Mouse (Mus musculus): ENCODE measurements around the gene Acot11. TPM values are rescaled to one million over a fixed set of nuclear protein-coding genes. Genes with fewer than 3 reads are reported as not detected.

The Acot11 gene
- total and polyA plus RNA-seq, 3 experiments, result 2.3 to 6.8 (median 4.3) TPM

DNA sequence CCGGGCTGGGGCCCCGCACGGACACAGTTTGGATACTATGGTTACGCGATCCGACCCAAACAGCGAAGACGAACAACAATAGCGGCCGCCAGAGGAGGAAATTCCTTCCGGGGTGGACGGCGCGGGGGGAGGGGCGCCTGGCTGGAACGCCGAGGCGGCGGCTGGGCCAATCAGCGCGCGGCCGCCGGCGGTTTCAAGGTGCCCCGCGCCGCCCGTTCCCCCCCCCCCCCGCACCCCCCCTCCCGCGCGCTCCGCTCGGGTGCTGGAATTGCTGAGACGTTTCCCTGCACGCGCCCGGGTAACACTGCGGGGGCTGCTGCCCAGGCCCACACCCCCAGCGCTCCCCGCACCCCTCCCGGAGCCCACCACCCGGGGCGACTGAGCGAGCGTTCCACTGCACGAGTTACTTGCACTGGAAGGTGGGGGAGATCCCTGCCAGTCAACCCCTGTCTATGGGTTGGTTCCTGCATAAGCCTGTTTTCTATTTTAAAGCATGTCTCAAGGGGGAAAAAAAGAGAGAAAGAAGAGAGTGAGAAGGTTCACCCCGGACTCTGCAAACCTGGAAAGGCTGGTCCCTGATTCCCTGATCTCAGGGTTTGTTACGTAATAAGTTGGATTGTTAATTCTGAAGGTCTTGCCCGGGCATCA lies 35.3 kb upstream of the Acot11 start:
- in situ Hi-C loops (cut with MboI; ENCODE audit: low pct_ligation_motif_present, low pct_unique_long_range_greater_than_20kb, low sequenced_read_pairs) (loop anchor here (5.0 to 10.0 kb wide), 3 partner anchors 67 to 325 kb away; no protein-coding TSS in a partner anchor), dilution Hi-C loops (cut with MboI; ENCODE audit: extremely low pct_ligation_motif_present, extremely low pct_unique_long_range_greater_than_20kb, low sequenced_read_pairs) (no loop called here)
- no peak for TF ChIP-seq CTCF (conservative IDR thresholded peaks at IDR 0.05 in 1 of 2, IDR thresholded peaks at IDR 0.05 in 1 of 2; ENCODE audit: low read depth in 2 of 2, low read length in 2 of 2)
- TF ChIP-seq HCFC1 (IDR thresholded peaks at IDR 0.05; ENCODE audit: low read depth, low read length), result peak; percentile 52
- no peak for TF ChIP-seq USF2 (conservative IDR thresholded peaks at IDR 0.05; ENCODE audit: low read depth, low read length)
- TF ChIP-seq MAFK (IDR thresholded peaks at IDR 0.05; ENCODE audit: insufficient replicate concordance, low read length), result no peak
- no peak for TF ChIP-seq USF1 (IDR thresholded peaks at IDR 0.05; ENCODE audit: low read depth, low read length)
- TF ChIP-seq GABPA (IDR thresholded peaks at IDR 0.05; ENCODE audit: insufficient replicate concordance, low read depth, low read length), result no peak
- peak; percentile 62 for TF ChIP-seq MAZ (IDR thresholded peaks at IDR 0.05; ENCODE audit: low read depth, low read length)
- TF ChIP-seq RAD21 (IDR thresholded peaks at IDR 0.05; ENCODE audit: low read depth, low read length), result no peak
- TF ChIP-seq ETS1 (conservative IDR thresholded peaks at IDR 0.05; ENCODE audit: low read depth, low read length), result no peak; the same call in 1 of the 2 replicates
- peak; percentile 91 for TF ChIP-seq CHD2 (IDR thresholded peaks at IDR 0.05; ENCODE audit: low read length)
- TF ChIP-seq IRF4 (IDR thresholded peaks at IDR 0.05; ENCODE audit: low read depth, low read length), result peak; percentile 4; the same call in 1 of the 2 replicates
- no peak for TF ChIP-seq JUND (conservative IDR thresholded peaks at IDR 0.05; ENCODE audit: low read depth, low read length)
- peak; percentile 64; the same call in 1 of the 2 replicates for TF ChIP-seq ZNF384 (IDR thresholded peaks at IDR 0.05; ENCODE audit: low read depth, low read length)
- peak; percentile 66; the same call in 1 of the 2 replicates for TF ChIP-seq ZMIZ1 (IDR thresholded peaks at IDR 0.05; ENCODE audit: low read depth, low read length)
- no peak for TF ChIP-seq E2F4 (IDR thresholded peaks at IDR 0.05; ENCODE audit: insufficient replicate concordance, low read depth, low read length)
- no peak for TF ChIP-seq KAT2A (IDR thresholded peaks at IDR 0.05; ENCODE audit: insufficient replicate concordance, low read length)
- TF ChIP-seq NELFE (IDR thresholded peaks at IDR 0.05; ENCODE audit: low read depth, low read length), result 0 out of 2 replicates have a peak, but pooled peaks have one; percentile 21
- TF ChIP-seq EP300 (IDR thresholded peaks at IDR 0.05; ENCODE audit: low read length), result no peak
- TF ChIP-seq RCOR1 (conservative IDR thresholded peaks at IDR 0.05; ENCODE audit: low read depth, low read length), result no peak
- no peak for TF ChIP-seq MYC (IDR thresholded peaks at IDR 0.05; ENCODE audit: low read depth, low read length)
- TF ChIP-seq TBP (conservative IDR thresholded peaks at IDR 0.05; ENCODE audit: low read depth, low read length), result no peak
- no peak for TF ChIP-seq ZC3H11A (IDR thresholded peaks at IDR 0.05; ENCODE audit: low read depth, low read length)
- TF ChIP-seq SIN3A (IDR thresholded peaks at IDR 0.05; ENCODE audit: low read length), result peak; percentile 87
- peak; percentile 86 for TF ChIP-seq ELF1 (IDR thresholded peaks at IDR 0.05; ENCODE audit: low read depth, low read length)
- TF ChIP-seq SMC3 (IDR thresholded peaks at IDR 0.05; ENCODE audit: low read depth, low read length), result peak; percentile 5; the same call in 1 of the 2 replicates
- TF ChIP-seq CHD1 (IDR thresholded peaks at IDR 0.05; ENCODE audit: low read depth, low read length), result no peak
- TF ChIP-seq PAX5 (IDR thresholded peaks at IDR 0.05; ENCODE audit: low read length), result no peak
- no peak for TF ChIP-seq ZKSCAN1 (IDR thresholded peaks at IDR 0.05; ENCODE audit: borderline replicate concordance, low read depth, low read length)
- peak; percentile 62; the same call in 1 of the 2 replicates for TF ChIP-seq TCF12 (IDR thresholded peaks at IDR 0.05; ENCODE audit: low read depth, low read length)
- TF ChIP-seq MAX (IDR thresholded peaks at IDR 0.05; ENCODE audit: low read length), result no peak
- peak; percentile 59 for TF ChIP-seq BHLHE40 (IDR thresholded peaks at IDR 0.05; ENCODE audit: low read depth, low read length)
- peak; percentile 56; the same call in 1 of the 2 replicates for TF ChIP-seq POLR2A (IDR thresholded peaks at IDR 0.05; ENCODE audit: low read depth, low read length)
- TF ChIP-seq MEF2A (IDR thresholded peaks at IDR 0.05; ENCODE audit: borderline replicate concordance, low read depth, low read length), result no peak; the same call in 1 of the 2 replicates
- no peak for TF ChIP-seq NRF1 (IDR thresholded peaks at IDR 0.05; ENCODE audit: low read depth, low read length)
- no peak for TF ChIP-seq UBTF (IDR thresholded peaks at IDR 0.05; ENCODE audit: low read depth, low read length)
- TF ChIP-seq JUN (IDR thresholded peaks at IDR 0.05; ENCODE audit: insufficient read depth, low read depth, low read length), result no peak
- TF ChIP-seq POLR2AphosphoS2 (IDR thresholded peaks at IDR 0.05; ENCODE audit: low read depth, low read length), result no peak
- TF ChIP-seq MXI1 (IDR thresholded peaks at IDR 0.05; ENCODE audit: low read depth, low read length), result peak; percentile 43; the same call in 1 of the 2 replicates
- Histone ChIP-seq H3K27me3 (replicated peaks) (no peaks in the 10 kb centered on the region), H3K27ac (ENCODE audit: insufficient read depth, low read depth) (no peak overlapping the region), H3K4me2 (ENCODE audit: insufficient read depth, low read depth, poor library complexity, severe bottlenecking) (peak overlapping the region; percentile 89), H3K79me2 (replicated peaks; ENCODE audit: control insufficient read depth, extremely low read depth, insufficient read depth, poor library complexity, severe bottlenecking) (no peaks in the 10 kb centered on the region), H3K4me1 (ENCODE audit: control insufficient read depth in 1 of 2, insufficient read depth in 2 of 2) (peaks cover 7 to 26% of the 10 kb centered on the region in 2 experiments; a peak in 3 of 4 replicates), H3K9me3 (replicated peaks; ENCODE audit: low read length) (no peaks in the 10 kb centered on the region), H3K4me3 (replicated peaks in 1 of 3; ENCODE audit: low read depth in 2 of 3, low read length in 2 of 3, poor library complexity in 1 of 3) (peak overlapping the region; percentile 32 to 65 (median 65)), H3K36me3 (replicated peaks in 1 of 2; ENCODE audit: control insufficient read depth in 1 of 2, insufficient read depth in 1 of 2, low read length in 1 of 2) (no peaks in the 10 kb centered on the region), H3K9ac (ENCODE audit: insufficient read depth, low read depth) (peak overlapping the region; percentile 61)
- DNase-seq (ENCODE audit: extremely low read depth), result peak; percentile 74

Measured in CH12.LX (cell line).